Mouse (Mus musculus) adrenal gland, adult 2 months (tissue): ENCODE data around the gene Smim26. TPM values are rescaled to one million over a fixed set of nuclear protein-coding genes. Genes with fewer than 3 reads are reported as not detected.

Source experiments
- DNase-seq: peaks from one replicate; pipeline ENCODE4 v3.0.0; 2021
- microRNA-seq, 2 experiments: library from miRNA; unstranded; fragments of <30 nt; microRNA quantifications; one replicate each; pipeline ENCODE4 v1.2.0; 2021
- polyA plus RNA-seq: library from polyadenylated mRNA; depleted of rRNA; stranded (reverse); fragments of >200 nt; gene quantifications from 2 replicates; pipeline ENCODE4 v1.2.3, GENCODE M21; 2012; rRNA removed
- total RNA-seq, 2 experiments: library from RNA; stranded (reverse); gene quantifications; 2 replicates each; pipeline ENCODE4 v1.2.3; 2021

Smim26 gene
- total and polyA plus RNA-seq, 3 experiments, result 0.38 to 63.6 (median 33.8) TPM

DNA sequence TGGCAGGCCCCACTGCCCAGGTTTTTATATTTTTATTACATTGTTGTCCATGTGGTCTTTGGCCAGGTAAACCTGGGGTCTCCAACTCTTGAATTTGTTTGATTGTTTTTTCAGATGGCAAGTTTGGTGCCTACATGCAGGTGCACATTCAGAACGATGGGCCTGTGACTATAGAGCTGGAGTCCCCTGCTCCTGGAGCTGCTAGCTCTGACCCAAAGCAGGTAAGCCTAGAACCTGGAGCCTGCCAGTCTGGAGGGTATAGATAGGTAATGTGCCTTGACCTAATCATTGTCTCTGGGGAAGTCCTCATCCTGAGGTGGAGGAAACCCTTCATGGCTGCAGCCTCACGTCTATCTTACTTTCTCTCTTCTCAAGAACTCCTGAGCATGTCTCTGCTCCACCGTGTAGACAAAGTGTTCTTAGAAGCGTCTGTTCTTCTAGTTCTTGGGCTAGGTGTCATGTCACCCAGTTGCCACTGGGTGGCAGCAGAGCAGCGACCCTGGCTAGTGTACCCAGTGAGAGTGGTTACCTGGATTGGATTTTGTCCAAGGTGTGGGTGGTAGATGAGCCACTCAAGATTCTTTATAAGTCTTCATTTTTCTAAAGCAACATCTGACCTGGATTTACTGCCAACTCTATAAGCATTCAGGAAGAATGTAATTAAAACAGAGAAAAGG is 41.9 kb downstream of the Smim26 start:
- DNase-seq, result peak; percentile 59

- DNase-seq, result no peak
Measured at GRCm38 (mm10) chr2:144637204-144637603, 43.4 kb downstream of the Smim26 start.

DNA sequence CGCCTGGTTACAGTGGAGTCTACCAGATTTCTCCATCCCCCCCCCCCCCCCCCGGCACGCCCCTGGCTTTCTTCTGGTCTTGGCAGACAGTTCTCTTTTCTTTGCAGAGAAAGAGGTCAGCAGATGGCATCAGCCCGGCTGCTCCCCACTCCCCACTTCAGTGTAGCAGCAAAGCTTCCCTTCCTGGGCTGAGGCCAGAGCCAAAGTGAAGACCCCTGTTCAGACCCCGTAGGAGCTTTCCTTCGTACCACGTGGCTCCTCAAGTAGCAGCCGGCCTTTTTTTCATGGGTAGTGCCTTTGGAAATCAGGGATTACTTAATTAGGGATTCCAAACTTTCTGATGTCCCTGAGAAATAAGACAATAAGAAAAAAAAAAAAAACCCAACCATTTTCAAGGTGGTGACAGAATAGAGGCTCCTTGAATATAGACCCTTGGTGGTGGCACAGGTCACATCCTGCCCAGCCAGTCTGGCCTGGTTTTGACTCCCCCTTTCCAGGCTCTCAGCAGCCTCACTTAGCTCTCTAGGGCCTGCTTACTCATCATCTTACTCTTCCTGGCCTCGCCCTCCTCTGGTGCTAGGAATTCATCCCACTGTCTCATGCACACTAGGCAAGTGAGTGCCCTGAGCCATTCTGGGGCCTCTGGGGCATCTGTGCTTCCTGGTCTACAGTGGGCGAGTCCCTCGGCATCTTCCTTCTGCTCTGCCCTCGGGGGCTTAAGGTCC is 44.0 kb downstream of the Smim26 start:
- no peak for DNase-seq

GRCm38 (mm10) chr2:144638719-144639118 is 44.9 kb downstream of the Smim26 start:
- DNase-seq, result peak; percentile 71

- DNase-seq, result no peak
Measured at GRCm38 (mm10) chr2:144640101-144640500, 46.2 kb downstream of the Smim26 start.

GRCm38 (mm10) chr2:144641991-144642390 is 48.1 kb downstream of the Smim26 start:
- DNase-seq, result no peak

Small RNAs within 50 kb of the gene (microRNA-seq; reads per million reads assigned to microRNA genes)
- gene Gm24823, result 0 reads per million in 2 experiments

Other genes with a start within 250 kb of the Smim26 start
- gene Kat14, start 225.1 kb upstream of the Smim26 start, total RNA-seq, result 10 to 100 TPM; 24.5 to 25.7 TPM
- 11.2 and 13.7 TPM in 2 replicates for gene Kat14, start 225.1 kb upstream of the Smim26 start, polyA plus RNA-seq
- 1 to 10 TPM; 2.4 to 6.8 TPM for gene Pet117, start 225.1 kb upstream of the Smim26 start, total RNA-seq
- not detected in 2 replicates for gene Pet117, start 225.1 kb upstream of the Smim26 start, polyA plus RNA-seq
- 1 to 10 TPM; 4.2 to 4.8 TPM for gene Dzank1, start 66.6 kb upstream of the Smim26 start, total RNA-seq
- gene Dzank1, start 66.6 kb upstream of the Smim26 start, polyA plus RNA-seq, result 0.54 and 0.61 TPM in 2 replicates
- gene Polr3f, start 66.3 kb upstream of the Smim26 start, total RNA-seq, result 10 to 100 TPM; 16.1 to 18.8 TPM
- 2.3 and 3.4 TPM in 2 replicates for gene Polr3f, start 66.3 kb upstream of the Smim26 start, polyA plus RNA-seq
- gene Rbbp9, start 43.2 kb upstream of the Smim26 start, total RNA-seq, result 10 to 100 TPM; 24.7 to 30.1 TPM
- 6.5 and 7.3 TPM in 2 replicates for gene Rbbp9, start 43.2 kb upstream of the Smim26 start, polyA plus RNA-seq
- gene Sec23b, start 37.8 kb upstream of the Smim26 start, total RNA-seq, result 10 to 100 TPM; 83.1 to 89.3 TPM
- 24.0 and 34.9 TPM in 2 replicates for gene Sec23b, start 37.8 kb upstream of the Smim26 start, polyA plus RNA-seq
- gene Dtd1, start 5.8 kb downstream of the Smim26 start, total RNA-seq, result 10 to 100 TPM; 14.5 to 19.5 TPM
- gene Dtd1, start 5.8 kb downstream of the Smim26 start, polyA plus RNA-seq, result 5.0 and 5.7 TPM in 2 replicates
- not detected for gene Scp2d1, start 229.6 kb downstream of the Smim26 start, total RNA-seq
- gene Scp2d1, start 229.6 kb downstream of the Smim26 start, polyA plus RNA-seq, result not detected in 2 replicates